Mouse (Mus musculus) C2C12 (cell line): Measurements from ENCODE around the gene Rgs5. TPM values are rescaled to one million over a fixed set of nuclear protein-coding genes. Genes with fewer than 3 reads are reported as not detected.

Experiments used
- H3K27me3 ChIP-seq: one replicate; pipeline ENCODE4 v1.6.1; 2011; ENCODE audit not compliant: control insufficient read depth, insufficient read depth, insufficient read length
- H3K36me3 ChIP-seq: one replicate; pipeline ENCODE4 v1.6.1; 2011; ENCODE audit not compliant: control insufficient read depth, insufficient read depth
- H3K4me3 ChIP-seq: one replicate; pipeline ENCODE4 v1.5.1; 2011; ENCODE audit warnings: mild to moderate bottlenecking, control low read depth; ENCODE audit not compliant: poor library complexity, insufficient read depth, severe bottlenecking
- H3K79me2 ChIP-seq: one replicate; pipeline ENCODE4 v1.6.1; 2011; ENCODE audit not compliant: control insufficient read depth, insufficient read depth
- H3K79me3 ChIP-seq: one replicate; pipeline ENCODE4 v1.6.1; 2011; ENCODE audit warnings: low read depth, control low read depth
- H3ac ChIP-seq: one replicate; pipeline ENCODE3; 2011; ENCODE audit warnings: low read depth; ENCODE audit not compliant: control insufficient read depth, insufficient read length
- CEBPB ChIP-seq: IDR thresholded peaks from one replicate; pipeline ENCODE4 v1.6.1; 2011; ENCODE audit warnings: low read depth, mild to moderate bottlenecking, control low read depth, moderate library complexity
- CTCF ChIP-seq: IDR thresholded peaks from one replicate; pipeline ENCODE4 v1.5.1; 2011; ENCODE audit not compliant: control insufficient read depth, insufficient read depth, insufficient read length
- FOSL1 ChIP-seq: IDR thresholded peaks from one replicate; pipeline ENCODE4 v1.8.0; 2011; ENCODE audit warnings: mild to moderate bottlenecking, low read length; ENCODE audit not compliant: poor library complexity, insufficient read depth, severe bottlenecking
- MAX ChIP-seq: IDR thresholded peaks from one replicate; pipeline ENCODE4 v1.6.1; 2011; ENCODE audit warnings: mild to moderate bottlenecking, control low read depth
- MYOD1 ChIP-seq: IDR thresholded peaks from one replicate; pipeline ENCODE4 v1.6.1; 2011; ENCODE audit warnings: low read depth; ENCODE audit not compliant: control insufficient read depth, insufficient read length
- MYOG ChIP-seq: IDR thresholded peaks from one replicate; pipeline ENCODE4 v1.6.1; 2011; ENCODE audit not compliant: control insufficient read depth, insufficient read length; ENCODE audit errors: extremely low read depth
- USF1 ChIP-seq: IDR thresholded peaks from one replicate; pipeline ENCODE4 v1.6.1; 2011; ENCODE audit warnings: low read depth, mild to moderate bottlenecking, control low read depth, moderate library complexity
- polyA plus RNA-seq: library from polyadenylated mRNA; unstranded; fragments of >200 nt; fragmentation: generic; extraction: Trizol; gene quantifications from one replicate; pipeline ENCODE4 v1.2.1, GENCODE M21; 2012; ENCODE audit warnings: missing spikeins

The Rgs5 gene
- polyA plus RNA-seq, 1 experiment, result 0.08 TPM

DNA sequence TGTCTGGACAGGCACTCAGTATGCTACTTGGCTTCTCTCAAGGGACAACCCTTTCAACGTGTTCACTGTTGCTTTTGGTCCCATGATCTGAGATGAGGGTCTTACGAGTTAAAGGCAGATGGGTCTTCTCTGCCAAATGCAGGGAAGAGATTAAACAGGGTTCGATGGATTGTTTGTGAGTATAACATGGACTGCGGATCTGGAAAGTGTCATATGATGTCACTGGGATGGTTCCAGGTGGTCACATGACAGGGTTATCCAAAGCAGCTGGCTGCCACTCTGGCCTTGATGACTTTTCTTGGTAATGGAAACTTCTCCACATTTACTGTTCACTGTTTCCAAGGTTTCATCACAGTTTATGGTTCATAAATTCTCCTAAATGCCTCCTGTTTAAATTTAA lies 12.0 kb downstream of the Rgs5 start:
- Histone ChIP-seq H3K79me2 (no peaks in the 10 kb centered on the region), H3K36me3 (no peaks in the 10 kb centered on the region), H3ac (no peak overlapping the region), H3K27me3 (no peaks in the 10 kb centered on the region), H3K4me3 (no peak overlapping the region), H3K79me3 (no peaks in the 10 kb centered on the region)
- TF ChIP-seq MAX (no peak), FOSL1 (no peak), CTCF (no peak), MYOG (no peak), MYOD1 (no peak), CEBPB (no peak), USF1 (no peak)

DNA sequence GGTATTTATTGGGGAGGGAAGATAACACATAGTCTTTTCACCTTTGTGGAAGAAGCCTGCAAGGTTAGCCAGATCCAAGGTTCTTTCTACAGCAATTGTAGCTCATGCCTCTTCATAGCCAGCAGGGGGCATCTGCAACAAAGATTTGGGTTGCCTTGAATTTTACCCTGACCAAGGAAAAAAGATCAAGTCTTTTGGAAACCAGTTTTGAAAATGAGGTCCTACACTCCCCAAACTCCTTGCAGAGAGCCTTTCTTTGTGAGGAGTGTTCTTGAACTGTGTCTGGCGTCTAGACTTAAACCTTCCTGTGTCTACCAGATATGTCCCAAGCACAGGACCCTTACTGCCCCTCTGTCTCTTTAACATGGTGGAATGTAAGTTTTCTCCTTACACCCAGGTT lies 15.4 kb downstream of the Rgs5 start:
- Histone ChIP-seq H3K36me3 (no peaks in the 10 kb centered on the region), H3K4me3 (no peak overlapping the region), H3K79me2 (no peaks in the 10 kb centered on the region), H3K27me3 (no peaks in the 10 kb centered on the region), H3K79me3 (no peaks in the 10 kb centered on the region), H3ac (no peak overlapping the region)
- no peak for TF ChIP-seq MAX

DNA sequence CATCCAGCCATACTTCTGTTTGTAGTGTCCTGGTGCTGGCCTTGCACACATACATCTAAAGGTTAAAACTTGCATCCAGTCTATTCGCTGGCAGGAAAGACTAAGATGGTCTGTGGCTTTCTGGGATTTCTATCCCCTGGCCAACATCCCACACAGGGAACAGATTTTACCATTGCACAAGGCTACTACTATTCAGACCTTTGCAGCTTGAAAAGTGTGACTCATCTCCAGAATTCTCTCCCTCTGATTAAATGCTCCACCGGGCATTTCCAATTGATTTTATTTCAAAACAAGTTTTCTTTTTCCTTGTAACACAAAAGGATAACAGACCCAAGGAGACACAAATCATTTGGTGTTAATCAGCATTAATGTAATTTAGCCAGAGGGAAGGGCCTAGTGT lies 16.5 kb downstream of the Rgs5 start:
- TF ChIP-seq FOSL1 (peak; percentile 25), MAX (no peak), USF1 (no peak)
- no peak overlapping the region for H3ac ChIP-seq
- no peak overlapping the region for H3K4me3 ChIP-seq
- no peaks in the 10 kb centered on the region for H3K36me3 ChIP-seq
- no peaks in the 10 kb centered on the region for H3K27me3 ChIP-seq
- H3K79me3 ChIP-seq, result no peaks in the 10 kb centered on the region
- no peaks in the 10 kb centered on the region for H3K79me2 ChIP-seq

DNA sequence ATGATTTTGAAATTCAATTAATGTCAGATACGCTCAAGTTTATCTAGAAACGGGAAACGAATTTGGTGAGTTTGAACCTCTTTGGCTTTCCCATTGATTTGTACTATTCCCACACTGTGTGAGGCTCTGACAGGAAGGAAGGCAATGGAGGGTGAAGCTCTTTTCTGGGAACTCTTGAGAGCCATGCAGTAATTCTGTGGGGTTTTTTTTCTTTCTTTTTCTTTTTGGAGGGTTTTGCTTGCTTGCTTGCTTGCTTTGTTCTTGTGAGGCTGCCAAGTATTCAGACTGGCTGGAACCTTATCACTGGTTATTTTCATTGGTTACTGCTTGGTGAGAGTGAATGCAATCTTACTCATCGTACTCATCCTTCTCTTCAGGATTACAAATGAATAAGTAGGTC lies 17.0 kb downstream of the Rgs5 start:
- no peak overlapping the region for H3ac ChIP-seq
- H3K79me2 ChIP-seq, result no peaks in the 10 kb centered on the region
- no peaks in the 10 kb centered on the region for H3K36me3 ChIP-seq
- H3K4me3 ChIP-seq, result no peak overlapping the region
- TF ChIP-seq USF1 (no peak), MYOG (no peak), CTCF (no peak), CEBPB (no peak), MAX (no peak), MYOD1 (no peak), FOSL1 (no peak)
- no peaks in the 10 kb centered on the region for H3K79me3 ChIP-seq
- H3K27me3 ChIP-seq, result no peaks in the 10 kb centered on the region

DNA sequence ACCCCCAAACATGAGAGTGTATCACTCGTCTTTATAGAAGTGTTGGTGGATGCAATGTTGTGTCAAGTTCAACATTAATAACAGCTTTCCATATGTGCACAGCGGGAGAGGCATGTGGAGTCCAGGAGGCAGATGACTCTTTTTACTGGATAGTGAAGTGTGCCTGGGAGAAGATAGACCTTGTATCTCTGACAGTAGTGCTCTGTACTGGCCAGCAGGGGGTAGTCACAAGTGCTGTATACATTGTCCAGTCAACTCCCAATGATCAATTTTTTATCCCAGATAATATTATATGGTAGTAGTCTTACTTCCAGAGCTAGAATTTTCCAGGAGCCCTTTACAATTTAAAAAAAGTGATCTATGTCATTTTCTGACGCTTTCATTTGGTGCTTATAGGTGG lies 18.8 kb downstream of the Rgs5 start:
- Histone ChIP-seq H3K79me2 (no peaks in the 10 kb centered on the region), H3K27me3 (no peaks in the 10 kb centered on the region), H3K79me3 (no peaks in the 10 kb centered on the region), H3K36me3 (no peaks in the 10 kb centered on the region), H3ac (no peak overlapping the region), H3K4me3 (no peak overlapping the region)
- TF ChIP-seq MYOD1, result no peak

DNA sequence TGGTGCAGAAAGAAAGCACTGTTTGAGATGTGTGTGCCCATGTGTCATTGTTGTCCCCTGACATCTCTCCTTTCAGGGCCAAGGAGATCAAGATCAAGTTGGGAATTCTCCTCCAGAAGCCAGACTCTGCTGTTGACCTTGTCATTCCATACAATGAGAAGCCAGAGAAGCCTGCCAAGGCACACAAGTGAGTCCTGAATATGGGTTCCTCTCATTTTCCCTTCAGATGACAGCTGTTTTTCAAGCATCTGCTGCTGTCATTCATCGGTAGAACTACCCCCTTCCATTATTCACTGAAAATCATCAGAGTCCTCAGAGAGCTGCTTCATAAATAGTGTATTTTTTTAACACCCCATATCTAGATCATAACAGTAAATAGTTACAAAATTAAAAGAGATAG lies 21.4 kb downstream of the Rgs5 start:
- Histone ChIP-seq H3K79me2 (no peaks in the 10 kb centered on the region), H3K27me3 (no peaks in the 10 kb centered on the region), H3K4me3 (no peak overlapping the region), H3ac (no peak overlapping the region), H3K79me3 (no peaks in the 10 kb centered on the region), H3K36me3 (no peaks in the 10 kb centered on the region)
- TF ChIP-seq MYOG (no peak), MAX (no peak), USF1 (no peak), CTCF (no peak), CEBPB (no peak), FOSL1 (no peak), MYOD1 (peak; percentile 31)

DNA sequence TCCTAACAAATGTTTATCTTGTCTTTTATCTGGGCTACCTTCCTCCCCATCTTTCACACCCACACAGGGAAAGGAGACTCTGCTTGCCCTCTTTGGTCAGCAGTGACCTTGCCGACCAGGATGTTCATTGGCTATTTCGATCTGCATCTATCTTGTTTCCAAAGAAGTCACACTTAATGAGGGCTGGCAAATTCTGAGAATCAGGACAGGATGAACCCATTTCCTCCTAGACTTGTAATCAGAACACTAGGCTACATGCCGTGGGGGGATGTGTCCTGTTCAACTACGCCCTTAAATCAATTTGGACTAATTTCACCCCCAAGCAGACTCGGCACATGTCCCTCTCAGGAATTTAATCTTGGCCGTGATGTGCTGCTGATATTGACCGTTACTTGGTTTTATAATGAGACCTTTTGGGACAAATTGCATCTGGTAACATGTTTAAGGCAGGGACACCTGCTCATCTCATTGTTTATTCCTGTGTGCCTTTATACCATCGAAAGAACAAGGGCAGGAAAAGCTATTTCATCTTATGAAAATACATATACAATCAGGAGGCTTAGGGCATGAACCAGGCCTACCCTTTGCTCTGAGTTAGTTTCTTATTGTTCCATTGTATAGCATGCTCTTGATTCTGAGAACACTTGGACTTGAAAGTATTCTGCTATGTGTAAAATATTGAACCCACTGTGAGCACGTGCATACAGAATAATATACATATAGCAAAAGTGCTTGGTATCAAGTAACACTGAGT lies 25.3 kb downstream of the Rgs5 start:
- Histone ChIP-seq H3K79me2 (no peaks in the 10 kb centered on the region), H3K36me3 (no peaks in the 10 kb centered on the region), H3ac (no peak overlapping the region), H3K4me3 (no peak overlapping the region), H3K27me3 (no peaks in the 10 kb centered on the region), H3K79me3 (no peaks in the 10 kb centered on the region)
- no peak for TF ChIP-seq CEBPB
- TF ChIP-seq MAX, result no peak
- TF ChIP-seq MYOG, result no peak
- TF ChIP-seq FOSL1, result no peak
- no peak for TF ChIP-seq CTCF
- no peak for TF ChIP-seq USF1
- no peak for TF ChIP-seq MYOD1
